Mouse (Mus musculus): ENCODE data around the gene Castor1.
A peak's percentile ranks its signal among the peaks of the same experiment; 100 is the strongest.

Castor1 gene

GRCm38 (mm10) chr11:4206563-4206962 is 11.5 kb upstream of the Castor1 start:
- DNase-seq (ENCODE audit: low spot score), result no peak

- DNase-seq (ENCODE audit: low spot score), result no peak
Measured at GRCm38 (mm10) chr11:4207655-4208054, 10.4 kb upstream of the Castor1 start.

GRCm38 (mm10) chr11:4209556-4209955 is 8.5 kb upstream of the Castor1 start:
- no peak for DNase-seq (ENCODE audit: low spot score)

GRCm38 (mm10) chr11:4210786-4211185 is 7.2 kb upstream of the Castor1 start:
- no peak for DNase-seq (ENCODE audit: low spot score)

GRCm38 (mm10) chr11:4213107-4213506 is 4.9 kb upstream of the Castor1 start:
- DNase-seq (ENCODE audit: low spot score), result no peak

- DNase-seq (ENCODE audit: low spot score), result no peak
Measured at GRCm38 (mm10) chr11:4214572-4214971, 3.5 kb upstream of the Castor1 start.

GRCm38 (mm10) chr11:4215061-4215460 is 3.0 kb upstream of the Castor1 start:
- DNase-seq (ENCODE audit: low spot score), result no peak

GRCm38 (mm10) chr11:4216248-4217000 is 1.6 kb upstream of the Castor1 start:
- no peak for DNase-seq (ENCODE audit: low spot score)

GRCm38 (mm10) chr11:4218637-4219036 is 612 bp downstream of the Castor1 start:
- no peak for DNase-seq (ENCODE audit: low spot score)

GRCm38 (mm10) chr11:4219317-4219751 is 1.3 kb downstream of the Castor1 start:
- no peak for DNase-seq (ENCODE audit: low spot score)

- DNase-seq (ENCODE audit: low spot score), result no peak
Measured at GRCm38 (mm10) chr11:4219908-4220307, 1.9 kb downstream of the Castor1 start.

- DNase-seq (ENCODE audit: low spot score), result peak; percentile 79
Measured at GRCm38 (mm10) chr11:4220443-4221400, 2.7 kb downstream of the Castor1 start.

- DNase-seq (ENCODE audit: low spot score), result no peak
Measured at GRCm38 (mm10) chr11:4222046-4222950, 4.3 kb downstream of the Castor1 start.

- peak; percentile 42 for DNase-seq (ENCODE audit: low spot score)
Measured at GRCm38 (mm10) chr11:4223393-4224188, 5.6 kb downstream of the Castor1 start.

GRCm38 (mm10) chr11:4224223-4224622 is 6.2 kb downstream of the Castor1 start:
- no peak for DNase-seq (ENCODE audit: low spot score)

GRCm38 (mm10) chr11:4226569-4227325 is 8.7 kb downstream of the Castor1 start:
- DNase-seq (ENCODE audit: low spot score), result no peak

- DNase-seq (ENCODE audit: low spot score), result no peak
Measured at GRCm38 (mm10) chr11:4228463-4228862, 10.4 kb downstream of the Castor1 start.

- no peak for DNase-seq (ENCODE audit: low spot score)
Measured at GRCm38 (mm10) chr11:4229841-4230240, 11.8 kb downstream of the Castor1 start.

- no peak for DNase-seq (ENCODE audit: low spot score)
Measured at GRCm38 (mm10) chr11:4231435-4231834, 13.4 kb downstream of the Castor1 start.

GRCm38 (mm10) chr11:4232644-4233043 is 14.6 kb downstream of the Castor1 start:
- DNase-seq (ENCODE audit: low spot score), result no peak
